Mouse (Mus musculus): Measurements from ENCODE around the gene Pcp2.

GRCm38 (mm10) chr8:3609816-3610150 lies 15.6 kb downstream of the Pcp2 start:
- TF ChIP-seq CTCF (IDR thresholded peaks at IDR 0.05; ENCODE audit: low read depth, low read length) (no peak), POLR2A (IDR thresholded peaks at IDR 0.05; ENCODE audit: insufficient read depth, low read length) (no peak)
